Mouse (Mus musculus) neural tube, embryonic 14.5 days (tissue): ENCODE measurements around the gene Unc13c. TPM values are rescaled to one million over a fixed set of nuclear protein-coding genes. Genes with fewer than 3 reads are reported as not detected.

Experiments used
- ATAC-seq: fragments of 200-750 bp; cut with Nextera tagmentation; 2 replicates; pipeline ENCODE4 v1.8.0; 2017; ENCODE audit warnings: low read depth, mild to moderate bottlenecking, moderate TSS enrichment, moderate library complexity
- H3K27ac ChIP-seq: fragments of 300-500 bp; sonication (generic); 2 replicates; pipeline ENCODE4 v1.5.1; 2014; ENCODE audit warnings: low read depth, mild to moderate bottlenecking, control low read depth, low read length, moderate library complexity, mixed read lengths
- H3K27me3 ChIP-seq: fragments of 300-500 bp; sonication (generic); 2 replicates; pipeline ENCODE4 v1.6.1; 2014; ENCODE audit warnings: low read length; ENCODE audit not compliant: control insufficient read depth, insufficient read depth
- H3K36me3 ChIP-seq: fragments of 300-500 bp; sonication (generic); 2 replicates; pipeline ENCODE4 v1.6.1; 2014; ENCODE audit warnings: low read length, mixed read lengths; ENCODE audit not compliant: control insufficient read depth, insufficient read depth
- H3K4me1 ChIP-seq: fragments of 300-500 bp; sonication (generic); 2 replicates; pipeline ENCODE4 v1.6.1; 2014; ENCODE audit warnings: low read length; ENCODE audit not compliant: control insufficient read depth, insufficient read depth
- H3K4me2 ChIP-seq: fragments of 300-500 bp; sonication (generic); 2 replicates; pipeline ENCODE4 v1.6.1; 2014; ENCODE audit warnings: mild to moderate bottlenecking, low read depth, low read length, control low read depth
- H3K4me3 ChIP-seq: fragments of 300-500 bp; sonication (generic); 2 replicates; pipeline ENCODE4 v1.5.1; 2014; ENCODE audit warnings: low read depth, low read length, control low read depth, mixed read lengths
- H3K9ac ChIP-seq: fragments of 300-500 bp; sonication (generic); replicated peaks from 2 replicates; pipeline ENCODE4 v1.6.1; 2014; ENCODE audit warnings: low read depth, mild to moderate bottlenecking, control low read depth, low read length, mixed read lengths
- H3K9me3 ChIP-seq: fragments of 300-500 bp; sonication (generic); 2 replicates; pipeline ENCODE4 v1.6.1; 2016; ENCODE audit warnings: low read length; ENCODE audit not compliant: control insufficient read depth
- WGBS: fragments of 180-500 bp; shearing (Covaris S2); extraction: QIAGEN DNeasy Blood & Tissue Kit; methylation state at CpG from one replicate; pipeline ENCODE4 v1.1.7; 2014; 5-methylcytosine and 5-hydroxymethylcytosine counted together
- polyA plus RNA-seq: library from polyadenylated mRNA; unstranded; fragments of >200 nt; fragmentation: Nextera tagmentation; extraction: Ambion mirVana; gene quantifications from 2 replicates; pipeline ENCODE4 v1.2.1, GENCODE M21; 2014

The Unc13c gene
- polyA plus RNA-seq, 1 experiment from 2014 or later, result 9.8 TPM

DNA sequence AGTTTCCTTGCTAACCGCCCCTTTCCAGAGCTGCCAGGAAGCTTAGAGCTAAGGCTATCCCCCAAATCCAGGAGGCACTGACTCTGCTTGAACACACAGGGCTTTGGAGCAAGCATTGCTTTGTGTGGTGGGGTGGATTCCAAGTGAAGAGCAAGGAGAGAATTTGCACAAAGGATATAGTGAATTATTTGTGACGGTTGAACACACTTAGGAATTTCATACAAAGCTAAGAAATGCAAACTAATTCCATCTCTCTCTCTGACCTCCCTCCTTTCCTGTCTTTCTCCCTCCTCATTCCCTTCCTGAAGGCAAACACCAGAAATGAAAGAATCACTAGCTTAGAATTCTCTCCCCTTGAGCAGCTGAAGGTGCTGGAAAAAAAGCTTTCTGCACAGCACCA is 271.7 kb downstream of the Unc13c start:
- no peaks in the 10 kb centered on the region for H3K27me3 ChIP-seq
- H3K27ac ChIP-seq, result no peak overlapping the region
- no peak for ATAC-seq
- 72% methylated on average over 2 of the region's 2 CpGs for WGBS
- no peak overlapping the region for H3K9ac ChIP-seq
- H3K4me1 ChIP-seq, result no peaks in the 10 kb centered on the region
- H3K4me3 ChIP-seq, result no peak overlapping the region
- no peaks in the 10 kb centered on the region for H3K9me3 ChIP-seq
- H3K36me3 ChIP-seq, result no peaks in the 10 kb centered on the region
- no peak overlapping the region for H3K4me2 ChIP-seq

DNA sequence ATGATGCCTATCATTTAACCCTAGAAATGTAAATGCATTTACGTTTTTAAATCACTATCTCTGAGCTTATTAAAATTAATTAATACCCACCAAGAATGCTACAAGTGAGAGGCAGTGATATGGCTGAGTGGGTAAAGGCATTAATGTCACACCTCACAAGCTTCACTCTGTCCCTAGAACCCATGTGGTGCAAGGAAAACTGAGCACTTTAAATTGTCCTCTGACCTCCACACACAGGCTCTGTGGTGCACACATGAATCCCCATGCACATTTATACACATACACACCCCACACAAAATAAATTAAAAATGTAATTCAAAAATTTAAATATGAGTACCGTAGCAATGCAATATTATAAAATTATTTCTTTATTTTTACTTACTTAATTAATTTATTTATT is 287.2 kb downstream of the Unc13c start:
- Histone ChIP-seq H3K27ac (no peak overlapping the region), H3K27me3 (no peaks in the 10 kb centered on the region), H3K9me3 (no peaks in the 10 kb centered on the region), H3K9ac (no peak overlapping the region), H3K36me3 (no peaks in the 10 kb centered on the region), H3K4me3 (no peak overlapping the region), H3K4me1 (no peaks in the 10 kb centered on the region), H3K4me2 (no peak overlapping the region)
- ATAC-seq, result no peak
- 82% methylated on average over 2 of the region's 2 CpGs for WGBS

DNA sequence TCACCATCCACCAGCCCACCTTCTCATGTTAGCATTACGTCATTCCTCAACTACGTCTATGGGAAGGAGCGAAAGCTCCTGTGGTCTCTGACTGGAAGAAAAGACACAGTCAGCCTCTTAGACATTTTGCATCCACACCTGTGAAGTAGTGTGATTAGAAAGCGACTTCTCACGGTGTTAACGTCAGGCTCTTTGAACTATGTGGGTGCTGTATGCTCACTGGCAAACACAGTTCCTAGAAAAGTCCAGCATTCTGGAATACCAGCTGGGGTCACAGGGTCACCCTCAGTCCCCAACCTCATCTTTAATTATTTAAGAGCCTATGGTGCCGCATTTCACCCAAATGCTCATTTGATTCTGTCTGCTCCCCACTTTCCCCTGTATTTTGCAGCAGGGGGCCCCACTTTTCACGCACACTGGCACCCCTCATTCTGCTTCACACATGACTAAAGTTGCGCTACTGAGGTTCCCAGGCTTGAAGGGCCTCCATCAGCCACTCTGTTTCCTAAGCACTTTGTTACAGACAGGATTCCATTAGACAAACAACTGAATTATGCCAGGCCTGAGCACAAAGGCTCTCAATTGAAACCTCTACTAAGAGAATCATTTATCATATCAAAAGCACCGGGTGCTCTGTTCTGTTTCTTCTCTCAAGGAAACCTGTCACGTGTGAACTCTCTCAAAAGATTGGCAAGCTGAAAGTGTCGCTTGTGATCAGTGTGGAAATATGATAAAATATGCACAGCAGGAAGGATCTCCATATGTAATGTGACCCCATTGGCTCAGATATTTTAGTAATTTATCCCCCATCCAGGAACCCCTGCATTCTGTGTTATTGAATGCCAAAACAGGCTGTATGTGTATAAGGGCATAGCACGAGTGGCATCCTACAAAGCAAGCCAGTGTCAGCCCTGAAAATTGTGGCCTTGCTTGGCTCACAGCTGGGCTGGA is 287.9 kb downstream of the Unc13c start:
- Histone ChIP-seq H3K27ac (no peak overlapping the region), H3K9me3 (no peaks in the 10 kb centered on the region), H3K9ac (no peak overlapping the region), H3K4me2 (no peak overlapping the region), H3K36me3 (no peaks in the 10 kb centered on the region), H3K27me3 (no peaks in the 10 kb centered on the region), H3K4me3 (no peak overlapping the region), H3K4me1 (no peaks in the 10 kb centered on the region)
- no peak for ATAC-seq
- WGBS, result 65% methylated on average over 13 of the region's 13 CpGs

DNA sequence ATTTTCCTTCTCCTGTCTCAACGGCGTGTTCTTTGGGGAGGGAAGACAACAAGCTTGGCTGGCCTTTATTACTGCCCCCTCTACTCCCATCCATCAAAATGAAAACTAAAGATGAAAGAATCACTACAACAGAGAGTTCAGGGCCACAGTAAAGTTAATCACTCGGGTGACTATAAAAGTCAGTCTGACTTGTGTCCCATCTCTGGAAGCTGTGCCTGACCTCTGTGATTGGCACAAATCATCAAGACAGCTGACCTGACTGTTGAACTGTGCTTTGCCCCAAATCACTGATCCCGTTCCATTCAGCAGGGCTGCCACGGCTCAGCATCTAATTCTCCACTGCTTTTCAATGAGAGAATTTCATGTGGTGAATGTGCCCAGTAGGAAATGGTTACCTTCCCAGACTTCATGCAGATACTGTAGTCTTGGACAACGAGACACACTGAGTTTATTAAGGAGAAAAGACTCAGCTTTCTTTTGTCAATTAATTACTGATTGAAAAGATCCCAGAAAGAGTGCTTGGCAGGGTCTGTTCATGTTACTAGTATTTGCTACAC is 297.0 kb downstream of the Unc13c start:
- no peaks in the 10 kb centered on the region for H3K36me3 ChIP-seq
- no peak overlapping the region for H3K4me2 ChIP-seq
- no peaks in the 10 kb centered on the region for H3K27me3 ChIP-seq
- no peak overlapping the region for H3K9ac ChIP-seq
- H3K4me3 ChIP-seq, result no peak overlapping the region
- H3K27ac ChIP-seq, result no peak overlapping the region
- H3K9me3 ChIP-seq, result no peaks in the 10 kb centered on the region
- no peaks in the 10 kb centered on the region for H3K4me1 ChIP-seq
- ATAC-seq, result no peak
- WGBS, result 11% methylated on average over 6 of the region's 6 CpGs

DNA sequence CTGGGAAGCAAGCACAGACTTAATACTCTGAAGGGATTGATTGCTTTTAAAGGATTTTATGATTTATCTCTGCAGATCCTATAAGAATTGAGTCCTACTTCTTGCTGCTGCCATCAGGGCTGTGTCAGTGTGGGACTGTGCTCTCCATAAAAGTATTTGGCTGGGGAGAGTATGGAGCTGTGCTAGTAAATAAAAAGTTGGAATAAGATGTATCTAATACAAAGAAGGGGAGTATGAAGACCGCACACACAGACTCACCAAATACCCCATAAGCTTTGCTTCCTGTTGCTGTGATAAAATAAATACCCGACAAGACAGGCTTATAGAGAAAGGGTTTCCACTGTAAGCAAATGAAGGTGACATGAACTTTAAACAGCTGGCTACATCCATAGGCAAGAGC is 298.7 kb downstream of the Unc13c start:
- Histone ChIP-seq H3K27me3 (no peaks in the 10 kb centered on the region), H3K9me3 (no peaks in the 10 kb centered on the region), H3K4me1 (no peaks in the 10 kb centered on the region), H3K36me3 (no peaks in the 10 kb centered on the region), H3K9ac (no peak overlapping the region), H3K4me2 (no peak overlapping the region), H3K27ac (no peak overlapping the region), H3K4me3 (no peak overlapping the region)
- ATAC-seq, result no peak
- WGBS, result 93% methylated on average over 2 of the region's 2 CpGs

DNA sequence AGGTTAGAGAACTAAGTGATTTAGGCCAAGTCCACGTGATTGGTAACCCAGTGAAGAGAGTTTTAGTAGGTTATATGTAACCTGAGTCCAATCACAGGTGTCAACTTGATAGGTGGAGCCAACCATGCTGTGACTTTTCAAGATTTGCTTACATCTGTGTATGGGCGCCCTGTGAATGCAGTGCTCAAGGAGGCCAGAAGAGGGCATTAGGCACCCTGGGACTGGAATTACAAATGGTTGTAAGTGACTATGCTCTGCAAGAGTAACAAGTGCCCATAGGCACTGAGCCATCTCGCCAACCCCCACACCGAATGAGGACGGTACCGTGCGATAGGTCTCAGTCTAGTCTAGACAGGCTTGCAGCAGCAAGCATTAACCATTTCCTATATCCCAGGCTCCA is 305.9 kb downstream of the Unc13c start:
- WGBS, result 89% methylated on average over 7 of the region's 7 CpGs

DNA sequence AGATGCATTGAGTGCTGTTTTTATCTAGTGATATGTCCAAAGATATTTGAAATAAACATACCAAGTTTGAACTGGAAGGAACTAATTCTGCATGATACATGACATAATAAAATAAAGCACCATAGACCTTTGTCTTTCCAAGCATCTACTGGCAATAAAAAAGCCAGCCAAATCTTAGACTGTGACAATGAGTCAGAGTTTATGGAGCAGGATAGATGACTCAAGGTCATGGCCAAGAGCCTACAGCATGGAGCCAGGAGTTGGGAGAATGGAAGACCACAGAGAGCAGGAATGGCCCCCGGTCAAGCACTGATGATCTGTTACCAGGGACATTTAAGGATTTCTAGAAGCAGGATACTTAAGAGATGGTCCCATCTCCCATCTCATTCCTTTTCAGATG is 319.7 kb downstream of the Unc13c start:
- H3K27me3 ChIP-seq, result no peaks in the 10 kb centered on the region
- H3K9ac ChIP-seq, result no peak overlapping the region
- H3K4me2 ChIP-seq, result no peak overlapping the region
- H3K27ac ChIP-seq, result no peak overlapping the region
- 95% methylated on average over 1 of the region's 1 CpGs for WGBS
- H3K36me3 ChIP-seq, result no peaks in the 10 kb centered on the region
- no peak for ATAC-seq
- no peaks in the 10 kb centered on the region for H3K9me3 ChIP-seq
- H3K4me1 ChIP-seq, result no peaks in the 10 kb centered on the region
- H3K4me3 ChIP-seq, result no peak overlapping the region

More for the DNA sequence above, 305.9 kb downstream of the Unc13c start:
- Histone ChIP-seq H3K36me3 (no peaks in the 10 kb centered on the region), H3K4me3 (no peak overlapping the region), H3K4me1 (no peaks in the 10 kb centered on the region), H3K27ac (no peak overlapping the region), H3K9ac (no peak overlapping the region), H3K27me3 (no peaks in the 10 kb centered on the region), H3K9me3 (no peaks in the 10 kb centered on the region), H3K4me2 (no peak overlapping the region)
- no peak for ATAC-seq

DNA sequence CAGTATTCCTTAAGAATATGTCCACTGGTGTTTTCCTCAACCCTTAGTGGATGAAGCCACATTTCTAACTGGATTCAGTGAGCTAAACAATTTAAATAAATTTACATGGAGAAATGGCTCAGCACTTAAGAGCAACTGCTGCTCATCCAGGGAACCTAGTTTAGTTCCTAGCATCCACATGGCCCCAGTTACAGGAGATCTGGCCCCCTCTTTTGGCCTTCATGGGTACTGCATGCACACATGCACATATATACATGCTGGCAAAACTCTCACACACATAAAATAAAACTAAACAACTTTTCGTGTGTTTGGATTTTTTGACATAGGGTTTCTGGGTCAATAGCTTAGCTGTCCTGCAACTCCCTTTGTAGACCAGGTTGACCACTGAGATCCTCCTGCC is 330.6 kb downstream of the Unc13c start:
- ATAC-seq, result no peak
- no peak overlapping the region for H3K27ac ChIP-seq
- no peaks in the 10 kb centered on the region for H3K36me3 ChIP-seq
- H3K4me3 ChIP-seq, result no peak overlapping the region
- H3K4me2 ChIP-seq, result no peak overlapping the region
- WGBS, result 89% methylated on average over 1 of the region's 1 CpGs
- H3K9me3 ChIP-seq, result no peaks in the 10 kb centered on the region
- H3K4me1 ChIP-seq, result no peaks in the 10 kb centered on the region
- no peak overlapping the region for H3K9ac ChIP-seq
- H3K27me3 ChIP-seq, result no peaks in the 10 kb centered on the region

DNA sequence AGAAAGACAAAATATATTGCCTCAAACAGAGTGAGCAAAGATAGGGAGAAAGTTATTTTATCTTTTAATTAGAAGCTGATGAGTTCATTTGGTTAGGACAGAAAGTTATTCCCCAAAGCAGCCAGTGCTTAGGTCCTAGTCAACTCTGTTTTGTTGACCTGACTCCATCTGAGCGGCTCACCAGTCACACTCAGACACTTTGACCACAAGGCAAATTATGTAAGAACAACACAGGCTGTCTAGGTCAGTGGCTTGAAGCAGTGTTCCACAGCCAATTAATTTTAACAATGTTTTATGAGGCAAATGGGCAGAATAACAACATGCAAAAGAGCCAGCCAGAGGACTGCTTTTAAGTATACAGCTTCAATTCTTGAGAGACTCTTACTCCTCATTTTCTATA is 343.6 kb downstream of the Unc13c start:
- H3K9me3 ChIP-seq, result no peaks in the 10 kb centered on the region
- no peaks in the 10 kb centered on the region for H3K27me3 ChIP-seq
- no peaks in the 10 kb centered on the region for H3K4me1 ChIP-seq
- ATAC-seq, result no peak
- no peaks in the 10 kb centered on the region for H3K36me3 ChIP-seq
- no peak overlapping the region for H3K4me3 ChIP-seq
- WGBS, result 76% methylated on average over 1 of the region's 1 CpGs
- no peak overlapping the region for H3K9ac ChIP-seq
- H3K4me2 ChIP-seq, result no peak overlapping the region
- H3K27ac ChIP-seq, result no peak overlapping the region
